Mouse (Mus musculus) testis, adult 2 months (tissue): ENCODE results near the gene Fat3.

Experiments
- CTCF ChIP-seq: fragments of 200-500 bp; IDR thresholded peaks from 2 replicates; pipeline ENCODE4 v1.5.1; 2012; ENCODE audit warnings: low read depth, mild to moderate bottlenecking, inconsistent platforms, low read length, moderate library complexity; ENCODE audit not compliant: control insufficient read depth, insufficient read depth, insufficient replicate concordance
- POLR2A ChIP-seq: fragments of 200-500 bp; IDR thresholded peaks from 2 replicates; pipeline ENCODE4 v1.6.1; 2012; ENCODE audit warnings: low read depth, mild to moderate bottlenecking, inconsistent platforms, low read length, moderate library complexity; ENCODE audit not compliant: control insufficient read depth

- TF ChIP-seq POLR2A (no peak), CTCF (no peak)
Observed at GRCm38 (mm10) chr9:16354906-16355305, 146.2 kb downstream of the Fat3 start.
